Mouse (Mus musculus) heart, embryonic 14.5 days (tissue): Measurements from ENCODE around the gene Clcc1. TPM values are rescaled to one million over a fixed set of nuclear protein-coding genes. Genes with fewer than 3 reads are reported as not detected.
"Not testable (repeated sequence)": the region's sequence is repeated elsewhere in the genome, so short reads cannot be mapped to it uniquely, and the experiment has no call there.

Source experiments
- ATAC-seq: fragments of 200-750 bp; cut with Nextera tagmentation; 2 replicates; pipeline ENCODE4 v1.8.0; 2017; ENCODE audit warnings: low read depth, moderate TSS enrichment; ENCODE audit not compliant: insufficient number of reproducible peaks, insufficient read depth, low FRiP score
- H3K27ac ChIP-seq, 2 experiments: fragments of 200-500 bp in 1 of 2; fragments of 300-500 bp in 1 of 2; sonication (generic) in 1 of 2; replicated peaks in 1 of 2; 2 replicates each; pipeline ENCODE4 v1.5.1; 2012 to 2014; ENCODE audit warnings: low read depth in 2 of 2, low read length in 2 of 2, control low read depth in 1 of 2, mild to moderate bottlenecking in 1 of 2, mixed read lengths in 1 of 2; ENCODE audit not compliant: control insufficient read depth in 1 of 2, insufficient read depth in 1 of 2
- H3K27me3 ChIP-seq: fragments of 300-500 bp; sonication (generic); 2 replicates; pipeline ENCODE4 v1.6.1; 2014; ENCODE audit warnings: mild to moderate bottlenecking, low read length, control low read depth; ENCODE audit not compliant: control insufficient read depth, insufficient read depth
- H3K36me3 ChIP-seq: fragments of 300-500 bp; sonication (generic); 2 replicates; pipeline ENCODE4 v1.6.1; 2014; ENCODE audit warnings: mild to moderate bottlenecking, control low read depth, low read length, mixed read lengths; ENCODE audit not compliant: control insufficient read depth, insufficient read depth
- H3K4me1 ChIP-seq, 2 experiments: fragments of 200-500 bp in 1 of 2; fragments of 300-500 bp in 1 of 2; sonication (generic) in 1 of 2; 2 replicates each; pipeline ENCODE4 v1.6.1; 2012 to 2014; ENCODE audit warnings: low read length in 2 of 2, control low read depth in 1 of 2, mixed read lengths in 1 of 2; ENCODE audit not compliant: control insufficient read depth in 2 of 2, insufficient read depth in 2 of 2
- H3K4me2 ChIP-seq: fragments of 300-500 bp; sonication (generic); 2 replicates; pipeline ENCODE4 v1.6.1; 2014; ENCODE audit warnings: mild to moderate bottlenecking, low read length
- H3K4me3 ChIP-seq, 2 experiments: fragments of 200-500 bp in 1 of 2; fragments of 300-500 bp in 1 of 2; sonication (generic) in 1 of 2; 2 replicates each; pipeline ENCODE4 v1.5.1; 2012 to 2014; ENCODE audit warnings: low read length in 2 of 2, mild to moderate bottlenecking in 2 of 2, control low read depth in 1 of 2, low read depth in 1 of 2, moderate library complexity in 1 of 2; ENCODE audit not compliant: control insufficient read depth in 1 of 2, insufficient read depth in 1 of 2
- H3K9ac ChIP-seq: fragments of 300-500 bp; sonication (generic); 2 replicates; pipeline ENCODE4 v1.6.1; 2014; ENCODE audit warnings: mild to moderate bottlenecking, low read length
- H3K9me3 ChIP-seq: fragments of 300-500 bp; sonication (generic); 2 replicates; pipeline ENCODE4 v1.6.1; 2016; ENCODE audit warnings: low read length, control low read depth; ENCODE audit not compliant: control insufficient read depth
- WGBS: fragments of 180-500 bp; shearing (Covaris S2); extraction: QIAGEN DNeasy Blood & Tissue Kit; methylation state at CpG from one replicate; pipeline ENCODE4 v1.1.7; 2014; 5-methylcytosine and 5-hydroxymethylcytosine counted together
- polyA plus RNA-seq: library from polyadenylated mRNA; unstranded; fragments of >200 nt; fragmentation: Nextera tagmentation; extraction: Ambion mirVana; gene quantifications from 2 replicates; pipeline ENCODE4 v1.2.1, GENCODE M21; 2014

Gene Clcc1
- polyA plus RNA-seq: 45.9 and 48.3 TPM in 2 replicates

DNA sequence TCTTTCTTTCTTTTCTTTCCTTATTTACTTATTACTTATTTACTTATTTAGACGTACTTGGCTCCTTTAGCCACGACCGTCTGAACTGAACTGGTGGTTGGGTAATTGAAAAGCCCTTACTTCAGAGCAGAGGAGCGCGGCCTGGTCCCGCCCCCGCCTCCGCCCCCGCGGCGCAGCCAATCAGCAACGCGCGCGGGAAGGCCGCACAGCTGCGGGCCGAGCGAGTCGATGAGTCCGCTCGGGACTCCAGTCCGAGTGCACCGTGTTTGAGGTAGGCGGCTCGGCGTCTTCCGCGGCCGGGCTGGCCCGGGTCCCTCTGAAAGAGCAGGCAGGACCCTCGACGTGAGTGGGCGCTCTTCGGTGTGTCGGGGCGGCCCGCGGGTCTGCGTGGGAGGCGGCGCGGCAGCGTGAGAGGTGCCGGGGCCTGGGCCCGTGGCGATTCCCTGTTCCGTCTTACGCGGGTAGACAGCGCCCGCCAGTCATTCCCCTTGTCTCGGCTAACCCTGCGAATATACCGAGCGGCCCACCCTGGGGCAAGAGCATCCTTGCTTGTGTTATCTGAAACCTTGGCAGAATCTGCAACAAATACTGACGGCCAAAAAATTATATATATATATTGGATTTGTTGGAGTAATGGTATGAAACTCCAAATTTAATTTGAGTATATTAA is at the start of gene Clcc1:
Gene Clcc1, plus strand, starts transcription at position 204 of the 670 bp plus-strand sequence.
- H3K27me3 ChIP-seq: no peaks in the 10 kb centered on the region
- peaks cover 6 to 16% of the 10 kb centered on the region in 2 experiments for H3K4me1 ChIP-seq
- no peaks in the 10 kb centered on the region for H3K36me3 ChIP-seq
- H3K9me3 ChIP-seq: no peaks in the 10 kb centered on the region
- peak within 1 kb of the TSS; percentile 70 to 76 for H3K27ac ChIP-seq
- H3K4me2 ChIP-seq: peak within 1 kb of the TSS; percentile 74
- H3K9ac ChIP-seq: peak within 1 kb of the TSS; percentile 84
- H3K4me3 ChIP-seq: peak within 1 kb of the TSS; percentile 68 to 91
- WGBS: under 1% methylated on average over 57 of the region's 57 CpGs
- ATAC-seq: peak; percentile 95

GRCm38 (mm10) chr3:108608906-108609305 is 44.8 kb upstream of the Clcc1 start:
- WGBS: 34% methylated on average over 3 of the region's 3 CpGs
- Histone ChIP-seq H3K27me3 (no peaks in the 10 kb centered on the region), H3K9me3 (no peaks in the 10 kb centered on the region), H3K9ac (no peak overlapping the region), H3K4me2 (no peak overlapping the region), H3K4me3 (no peak overlapping the region), H3K27ac (no peak overlapping the region), H3K4me1 (no peaks in the 10 kb centered on the region), H3K36me3 (peaks cover 6% of the 10 kb centered on the region)
- ATAC-seq: no peak

DNA sequence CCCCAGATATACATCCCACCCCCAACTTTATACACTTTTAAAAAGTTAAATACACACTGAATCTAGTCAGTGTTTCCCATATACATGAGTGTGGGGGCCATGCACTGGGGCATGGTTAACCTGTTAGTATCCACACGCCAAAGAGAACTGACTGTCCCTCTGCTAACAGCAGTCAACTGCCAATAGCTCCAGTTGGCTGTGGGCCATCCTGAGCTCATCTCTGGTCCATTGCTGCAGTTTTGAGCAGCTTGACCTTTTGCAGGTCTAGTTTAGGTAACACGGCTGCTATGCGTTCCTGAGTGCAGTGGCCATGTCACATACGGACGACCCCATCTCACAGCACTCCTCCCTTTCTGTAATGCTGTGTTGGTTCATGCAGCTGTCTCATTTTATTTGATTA is 19.0 kb upstream of the Clcc1 start:
- Histone ChIP-seq H3K36me3 (no peaks in the 10 kb centered on the region), H3K4me2 (no peak overlapping the region), H3K27me3 (no peaks in the 10 kb centered on the region), H3K4me1 (no peaks in the 10 kb centered on the region), H3K9me3 (no peaks in the 10 kb centered on the region), H3K27ac (no peak overlapping the region), H3K9ac (no peak overlapping the region), H3K4me3 (no peak overlapping the region)
- WGBS: 90% methylated on average over 5 of the region's 5 CpGs
- ATAC-seq: no peak

- Histone ChIP-seq H3K4me2 (no peak overlapping the region), H3K4me3 (no peak overlapping the region), H3K27me3 (no peaks in the 10 kb centered on the region), H3K9me3 (no peaks in the 10 kb centered on the region), H3K36me3 (peaks cover 3% of the 10 kb centered on the region; the same call in 1 of the 2 replicates), H3K27ac (no peak overlapping the region), H3K4me1 (no peaks in the 10 kb centered on the region), H3K9ac (no peak overlapping the region)
- no peak for ATAC-seq
- WGBS: 65% methylated on average over 4 of the region's 4 CpGs
Measured at GRCm38 (mm10) chr3:108639412-108639811, 14.3 kb upstream of the Clcc1 start.

GRCm38 (mm10) chr3:108640998-108641397 is 12.7 kb upstream of the Clcc1 start:
- Histone ChIP-seq H3K9me3 (no peaks in the 10 kb centered on the region), H3K4me3 (no peak overlapping the region), H3K36me3 (peaks cover 10% of the 10 kb centered on the region; the same call in 1 of the 2 replicates), H3K4me2 (no peak overlapping the region), H3K27ac (no peak overlapping the region), H3K9ac (no peak overlapping the region), H3K27me3 (no peaks in the 10 kb centered on the region), H3K4me1 (no peaks in the 10 kb centered on the region)
- 77% methylated on average over 4 of the region's 4 CpGs for WGBS
- ATAC-seq: no peak

DNA sequence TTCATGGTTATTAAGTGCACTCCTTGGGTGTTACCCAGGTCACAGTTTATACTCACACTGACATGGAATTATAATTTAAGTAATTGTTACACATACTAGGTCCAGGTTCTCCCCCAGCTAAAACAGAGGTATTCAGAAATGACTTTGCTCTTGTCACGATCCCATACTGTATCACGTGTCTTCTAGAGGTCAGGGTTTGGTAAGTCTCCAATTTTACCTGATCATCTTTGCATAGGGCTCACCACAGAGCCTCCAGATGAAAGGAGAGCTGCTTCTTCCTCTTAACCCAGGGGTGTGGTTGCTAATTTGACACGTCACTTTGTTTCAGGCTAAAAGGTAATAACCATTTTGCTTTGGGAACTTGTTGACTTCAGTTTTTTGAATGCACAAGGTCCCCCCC is 8.9 kb upstream of the Clcc1 start:
- no peak overlapping the region for H3K4me3 ChIP-seq
- no peaks in the 10 kb centered on the region for H3K4me1 ChIP-seq
- H3K4me2 ChIP-seq: no peak overlapping the region
- H3K27me3 ChIP-seq: no peaks in the 10 kb centered on the region
- no peak overlapping the region for H3K9ac ChIP-seq
- no peaks in the 10 kb centered on the region for H3K9me3 ChIP-seq
- H3K27ac ChIP-seq: no peak overlapping the region
- ATAC-seq: no peak
- peaks cover 10% of the 10 kb centered on the region; the same call in 1 of the 2 replicates for H3K36me3 ChIP-seq
- WGBS: 80% methylated on average over 3 of the region's 3 CpGs

GRCm38 (mm10) chr3:108646036-108646435 is 7.7 kb upstream of the Clcc1 start:
- 64% methylated on average over 7 of the region's 7 CpGs for WGBS
- no peak overlapping the region for H3K4me3 ChIP-seq
- H3K4me1 ChIP-seq: no peaks in the 10 kb centered on the region
- no peaks in the 10 kb centered on the region for H3K9me3 ChIP-seq
- H3K9ac ChIP-seq: no peak overlapping the region
- ATAC-seq: no peak
- no peak overlapping the region for H3K27ac ChIP-seq
- peaks cover 10% of the 10 kb centered on the region; the same call in 1 of the 2 replicates for H3K36me3 ChIP-seq
- H3K4me2 ChIP-seq: no peak overlapping the region
- no peaks in the 10 kb centered on the region for H3K27me3 ChIP-seq

DNA sequence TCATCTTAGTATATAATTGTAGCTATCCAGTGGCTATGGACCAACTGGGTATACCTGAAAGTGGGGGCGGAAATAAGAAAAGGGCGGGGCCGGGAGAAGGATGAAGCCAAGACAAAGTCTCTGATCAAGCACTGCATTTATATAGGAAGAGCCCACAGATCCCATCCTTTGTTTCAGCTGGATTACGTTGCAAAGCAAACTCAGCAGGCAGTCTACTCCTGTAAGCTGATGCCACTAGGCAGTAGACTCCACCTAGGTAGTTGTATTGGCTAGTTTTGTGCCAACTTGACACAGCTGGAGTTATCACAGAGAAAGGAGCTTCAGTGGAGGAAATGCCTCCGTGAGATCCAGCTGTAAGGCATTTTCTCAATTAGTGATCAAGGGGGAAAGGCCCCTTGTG is 6.0 kb upstream of the Clcc1 start:
- not testable (repeated sequence) for H3K9ac ChIP-seq, H3K4me1 ChIP-seq, H3K36me3 ChIP-seq, H3K27ac ChIP-seq, H3K4me3 ChIP-seq, H3K27me3 ChIP-seq, ATAC-seq, H3K9me3 ChIP-seq, H3K4me2 ChIP-seq
- 39% methylated on average over 5 of the region's 5 CpGs for WGBS
